Mouse (Mus musculus) forebrain, embryonic 10.5 days (tissue): ENCODE measurements around the gene Doxl2. TPM values are rescaled to one million over a fixed set of nuclear protein-coding genes. Genes with fewer than 3 reads are reported as not detected.
"Not testable (repeated sequence)": the region's sequence is repeated elsewhere in the genome, so short reads cannot be mapped to it uniquely, and the experiment has no call there.

Experiments
- DNase-seq: peaks from one replicate; pipeline ENCODE4 v3.0.0-alpha.2; 2017; ENCODE audit warnings: low spot score; ENCODE audit errors: extremely low spot score
- H3K27ac ChIP-seq: fragments of 300-500 bp; sonication (generic); 2 replicates; pipeline ENCODE4 v1.5.1; 2016; ENCODE audit warnings: mild to moderate bottlenecking
- H3K27me3 ChIP-seq: fragments of 300-500 bp; sonication (generic); 2 replicates; pipeline ENCODE4 v1.6.1; 2016; ENCODE audit warnings: mild to moderate bottlenecking; ENCODE audit not compliant: poor library complexity, severe bottlenecking
- H3K36me3 ChIP-seq: fragments of 300-500 bp; sonication (generic); replicated peaks from 2 replicates; pipeline ENCODE4 v1.6.1; 2016; ENCODE audit warnings: mild to moderate bottlenecking, moderate library complexity
- H3K4me1 ChIP-seq: fragments of 300-500 bp; sonication (generic); 2 replicates; pipeline ENCODE4 v1.6.1; 2016
- H3K4me3 ChIP-seq: fragments of 300-500 bp; sonication (generic); 2 replicates; pipeline ENCODE4 v1.5.1; 2016; ENCODE audit warnings: mild to moderate bottlenecking, moderate library complexity
- H3K9me3 ChIP-seq: fragments of 300-500 bp; sonication (generic); 2 replicates; pipeline ENCODE4 v1.6.1; 2016; ENCODE audit warnings: mild to moderate bottlenecking, moderate library complexity
- WGBS: fragments of 180-500 bp; shearing (Covaris S2); methylation state at CpG from one replicate; pipeline ENCODE4 v1.1.7; 2016; 5-methylcytosine and 5-hydroxymethylcytosine counted together
- polyA plus RNA-seq: library from polyadenylated mRNA; unstranded; fragments of >200 nt; fragmentation: Nextera tagmentation; extraction: Ambion mirVana; gene quantifications from 2 replicates; pipeline ENCODE4 v1.2.1, GENCODE M21; 2016

Doxl2 gene
- polyA plus RNA-seq, result not detected in 2 replicates

DNA sequence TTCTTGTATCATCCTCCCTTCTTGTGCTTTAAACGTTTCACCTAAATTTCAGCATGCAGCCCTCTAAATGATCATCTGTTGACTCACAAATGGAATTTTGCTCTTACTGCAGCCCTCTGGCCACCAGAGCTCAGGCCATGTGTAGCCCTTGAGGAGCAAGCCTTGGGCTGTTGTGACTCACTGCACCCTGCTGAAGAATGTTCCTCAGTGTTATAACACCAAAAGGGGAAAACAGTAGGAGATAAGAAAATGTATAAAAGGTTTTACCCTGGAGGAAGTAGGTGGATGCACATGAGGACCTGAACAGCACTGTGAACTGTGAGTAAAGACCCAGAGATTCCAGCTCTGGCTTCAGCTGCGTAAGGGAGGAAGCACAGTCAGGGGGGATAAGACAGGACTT lies at the start of gene Doxl2:
TSS of gene Doxl2 (plus strand) at position 301 of the 400 bp plus-strand sequence.
- H3K27me3 ChIP-seq, result no peaks in the 10 kb centered on the region
- H3K4me1 ChIP-seq, result no peaks in the 10 kb centered on the region
- 89% methylated on average over 2 of the region's 2 CpGs for WGBS
- DNase-seq, result no peak
- no peak within 1 kb of the TSS for H3K27ac ChIP-seq
- no peaks in the 10 kb centered on the region for H3K9me3 ChIP-seq
- no peaks in the 10 kb centered on the region for H3K36me3 ChIP-seq
- H3K4me3 ChIP-seq, result no peak within 1 kb of the TSS

DNA sequence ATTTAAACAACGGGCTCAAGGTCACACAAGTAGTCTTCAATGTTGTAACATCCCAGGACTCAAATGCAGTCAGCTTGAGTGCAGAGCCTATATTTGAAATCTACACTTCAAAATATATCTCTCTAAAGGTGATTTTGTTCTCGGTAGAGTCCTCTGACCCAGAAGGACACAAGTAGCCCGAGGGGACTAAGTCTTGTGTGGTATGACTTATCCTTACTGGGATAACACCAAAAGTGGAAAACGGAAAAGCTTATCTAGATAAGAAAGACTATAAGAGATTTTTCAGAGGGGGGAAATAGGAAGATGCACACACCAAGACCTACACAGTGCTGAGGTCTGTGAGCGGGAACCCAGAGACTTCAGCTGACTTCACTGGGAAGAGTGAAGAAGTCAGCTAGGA lies 45.2 kb upstream of the Doxl2 start, which contains the start of gene 1600015I10Rik:
TSS of gene 1600015I10Rik (plus strand) at position 301 of the 400 bp plus-strand sequence.
- no peaks in the 10 kb centered on the region for H3K27me3 ChIP-seq
- no peak within 1 kb of the TSS for H3K4me3 ChIP-seq
- no peaks in the 10 kb centered on the region for H3K9me3 ChIP-seq
- 91% methylated on average over 5 of the region's 5 CpGs for WGBS
- H3K27ac ChIP-seq, result no peak within 1 kb of the TSS
- H3K4me1 ChIP-seq, result no peaks in the 10 kb centered on the region
- H3K36me3 ChIP-seq, result no peaks in the 10 kb centered on the region
- DNase-seq, result no peak

DNA sequence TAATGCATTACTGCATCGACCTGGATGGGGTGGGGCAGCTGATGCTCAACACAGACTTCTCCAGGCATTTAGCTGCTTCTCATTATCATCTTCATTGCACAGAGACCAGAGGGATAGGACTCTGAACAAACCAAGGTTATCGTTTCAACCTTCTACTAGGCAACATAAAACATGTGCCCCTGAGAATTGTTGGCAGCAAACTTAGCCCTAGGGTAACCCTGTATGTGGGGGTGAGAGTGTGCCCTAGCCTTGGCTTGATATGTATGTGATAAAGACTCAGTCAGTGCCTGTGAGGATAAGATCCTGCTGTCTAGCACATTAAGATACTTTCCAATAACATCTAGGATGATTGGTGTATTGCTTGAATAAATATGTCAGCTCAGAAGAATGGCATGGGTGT lies 25.2 kb upstream of the Doxl2 start:
- no peak overlapping the region for H3K4me3 ChIP-seq
- DNase-seq, result no peak
- H3K4me1 ChIP-seq, result no peaks in the 10 kb centered on the region
- H3K9me3 ChIP-seq, result peaks cover 5% of the 10 kb centered on the region; the same call in 1 of the 2 replicates
- no peaks in the 10 kb centered on the region for H3K27me3 ChIP-seq
- no peaks in the 10 kb centered on the region for H3K36me3 ChIP-seq
- no peak overlapping the region for H3K27ac ChIP-seq
- 81% methylated on average over 2 of the region's 2 CpGs for WGBS

DNA sequence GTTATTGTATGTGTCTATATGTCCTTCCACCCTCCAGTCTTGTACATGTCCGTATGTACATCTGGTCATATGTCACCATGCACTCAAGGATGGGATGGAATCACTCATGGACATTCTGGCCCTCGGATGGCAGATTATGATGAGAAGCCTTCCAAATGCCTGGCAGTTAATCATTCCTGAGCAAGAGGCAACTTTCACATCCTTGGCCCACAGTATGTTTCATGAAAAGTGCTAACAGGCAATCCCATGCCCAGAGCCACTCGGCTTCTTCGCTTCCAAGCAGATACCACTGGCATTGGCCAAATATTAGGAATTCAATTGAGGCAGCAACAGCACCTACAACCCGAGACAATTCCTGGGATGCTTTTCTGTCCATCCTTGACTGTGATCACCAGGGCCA lies 24.1 kb upstream of the Doxl2 start:
- DNase-seq, result no peak

DNA sequence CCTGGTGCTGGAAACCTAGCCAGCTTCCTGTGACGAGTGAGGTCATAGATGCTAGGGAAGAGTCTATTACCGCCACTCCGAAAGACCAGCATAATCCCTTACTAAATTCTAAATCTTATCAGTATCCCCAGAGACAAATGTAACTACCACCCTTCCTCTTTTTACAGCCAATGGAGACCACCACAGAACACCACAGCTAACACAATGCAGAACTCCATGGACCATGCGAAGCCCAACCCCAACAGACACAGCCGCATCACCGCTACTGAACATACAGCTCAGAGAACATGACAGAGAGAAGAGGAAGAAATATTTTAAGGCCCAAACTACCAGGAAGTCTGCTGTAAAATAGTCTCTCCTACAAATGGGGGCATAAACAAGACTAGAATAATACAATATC lies 23.1 kb upstream of the Doxl2 start:
- H3K4me3 ChIP-seq, result no peak overlapping the region
- H3K27ac ChIP-seq, result no peak overlapping the region
- no peaks in the 10 kb centered on the region for H3K36me3 ChIP-seq
- no peaks in the 10 kb centered on the region for H3K27me3 ChIP-seq
- no peak for DNase-seq
- H3K9me3 ChIP-seq, result no peaks in the 10 kb centered on the region
- 91% methylated on average over 6 of the region's 6 CpGs for WGBS
- H3K4me1 ChIP-seq, result no peaks in the 10 kb centered on the region

More for the DNA sequence above, 24.1 kb upstream of the Doxl2 start:
- no peaks in the 10 kb centered on the region for H3K4me1 ChIP-seq
- H3K9me3 ChIP-seq, result no peaks in the 10 kb centered on the region
- no peaks in the 10 kb centered on the region for H3K27me3 ChIP-seq
- 94% methylated on average over 5 of the region's 5 CpGs for WGBS
- no peaks in the 10 kb centered on the region for H3K36me3 ChIP-seq
- H3K27ac ChIP-seq, result no peak overlapping the region
- H3K4me3 ChIP-seq, result no peak overlapping the region

DNA sequence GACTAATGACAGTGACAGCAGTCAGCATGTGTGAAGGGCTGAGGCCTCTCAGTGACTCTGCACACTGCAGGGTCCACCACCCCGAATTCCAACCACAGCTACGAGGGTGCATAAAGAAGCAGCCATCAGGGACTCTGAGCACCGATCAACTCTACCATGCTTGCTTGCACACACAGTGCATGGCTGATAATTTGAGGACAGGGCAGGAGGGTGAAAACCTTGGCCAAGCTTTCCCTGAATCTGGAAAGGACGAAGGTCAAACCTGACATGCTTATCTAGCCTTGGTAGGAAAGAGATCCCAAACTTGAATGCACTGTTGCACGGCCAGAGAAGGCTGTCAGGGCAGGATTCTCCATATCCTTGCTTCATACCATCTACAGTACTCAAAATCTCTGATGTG lies 21.5 kb upstream of the Doxl2 start:
- WGBS, result 83% methylated on average over 5 of the region's 5 CpGs
- H3K9me3 ChIP-seq, result no peaks in the 10 kb centered on the region
- H3K4me3 ChIP-seq, result no peak overlapping the region
- DNase-seq, result no peak
- H3K36me3 ChIP-seq, result no peaks in the 10 kb centered on the region
- no peak overlapping the region for H3K27ac ChIP-seq
- H3K4me1 ChIP-seq, result no peaks in the 10 kb centered on the region
- H3K27me3 ChIP-seq, result no peaks in the 10 kb centered on the region

DNA sequence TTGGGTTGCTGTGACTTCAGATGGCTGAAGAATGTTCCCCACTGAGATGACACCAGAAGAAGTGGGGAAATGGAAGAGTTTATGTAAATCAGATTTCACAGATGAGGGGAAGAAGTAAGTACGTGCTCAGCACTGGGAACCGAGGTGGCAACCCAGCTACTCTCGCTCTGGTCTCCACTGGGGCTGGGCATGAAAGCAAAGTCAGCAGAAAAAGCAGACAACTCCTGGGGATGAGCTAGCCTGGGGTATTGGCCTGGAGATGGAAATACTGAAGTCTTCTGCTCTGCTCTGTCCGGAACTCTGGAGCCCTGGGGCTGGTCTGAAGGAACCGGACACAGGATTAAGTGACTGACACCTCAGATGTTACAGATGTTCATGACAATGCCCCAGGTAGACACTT lies 20.6 kb upstream of the Doxl2 start:
- Histone ChIP-seq H3K4me1 (no peaks in the 10 kb centered on the region), H3K27me3 (no peaks in the 10 kb centered on the region), H3K9me3 (no peaks in the 10 kb centered on the region), H3K4me3 (no peak overlapping the region), H3K27ac (no peak overlapping the region), H3K36me3 (no peaks in the 10 kb centered on the region)
- 84% methylated on average over 5 of the region's 5 CpGs for WGBS
- DNase-seq, result no peak

DNA sequence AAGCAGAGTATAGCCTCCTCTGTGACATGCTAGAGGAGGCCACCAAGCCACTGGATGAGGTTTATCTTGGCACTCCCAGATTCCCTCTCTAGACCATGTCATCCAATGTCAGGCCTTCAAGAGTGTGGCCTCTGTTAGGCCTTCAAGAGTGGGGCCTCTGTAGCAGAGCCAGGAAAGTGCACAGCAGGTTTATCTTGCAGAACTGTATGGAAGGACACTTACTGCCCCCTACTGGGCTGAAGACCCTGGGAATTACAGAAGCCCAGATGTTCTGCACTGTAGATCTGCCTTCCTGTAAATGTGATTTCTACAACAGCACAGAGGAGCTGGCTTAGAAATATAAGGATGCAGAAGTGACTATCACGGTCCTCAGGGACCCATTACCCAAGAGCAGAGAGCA lies 19.8 kb upstream of the Doxl2 start:
- no peak overlapping the region for H3K27ac ChIP-seq
- no peak for DNase-seq
- no peak overlapping the region for H3K4me3 ChIP-seq
- 35% methylated on average over 1 of the region's 1 CpGs for WGBS
- H3K9me3 ChIP-seq, result no peaks in the 10 kb centered on the region
- H3K27me3 ChIP-seq, result no peaks in the 10 kb centered on the region
- H3K4me1 ChIP-seq, result no peaks in the 10 kb centered on the region
- no peaks in the 10 kb centered on the region for H3K36me3 ChIP-seq

DNA sequence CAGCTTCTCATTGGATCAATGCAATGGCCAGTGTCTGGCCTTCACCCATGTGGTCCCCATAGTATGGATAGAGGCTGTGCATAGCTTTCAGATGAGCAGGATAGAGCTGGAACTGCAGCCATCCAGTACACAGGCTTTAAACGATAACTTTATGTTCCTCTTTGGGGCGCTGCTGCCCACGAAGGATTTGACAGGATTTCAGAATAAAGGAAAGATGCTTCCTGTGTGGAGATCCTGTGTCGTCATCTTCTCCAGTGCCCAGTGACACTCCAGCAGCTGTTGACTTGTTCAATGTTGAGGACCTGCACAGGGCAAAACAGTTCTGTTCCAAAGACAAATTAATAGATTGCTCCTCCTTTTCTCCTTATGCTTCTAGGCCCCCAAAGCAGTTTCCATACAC lies 18.0 kb upstream of the Doxl2 start:
- H3K36me3 ChIP-seq, result no peaks in the 10 kb centered on the region
- H3K27ac ChIP-seq, result no peak overlapping the region
- no peaks in the 10 kb centered on the region for H3K9me3 ChIP-seq
- H3K27me3 ChIP-seq, result no peaks in the 10 kb centered on the region
- no peaks in the 10 kb centered on the region for H3K4me1 ChIP-seq
- 86% methylated on average over 4 of the region's 4 CpGs for WGBS
- no peak for DNase-seq
- H3K4me3 ChIP-seq, result no peak overlapping the region

DNA sequence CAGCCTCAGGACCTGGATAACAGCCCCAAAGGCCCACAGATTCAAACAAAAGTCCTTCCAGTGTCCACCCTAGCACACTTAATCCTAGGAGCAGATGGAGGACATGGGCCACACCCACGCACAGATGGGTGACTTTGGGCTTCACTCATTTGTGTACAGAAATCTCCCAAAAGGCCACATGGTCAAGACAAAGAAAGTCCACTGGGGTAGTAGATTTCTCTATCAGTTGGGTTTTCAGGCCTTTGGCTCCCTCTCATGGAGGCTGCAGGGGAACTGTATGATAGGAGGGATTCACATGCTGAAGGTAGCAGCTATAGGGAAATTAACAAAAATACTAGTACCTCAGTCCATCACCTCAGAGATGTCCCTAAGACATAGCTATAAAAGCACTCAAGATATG lies 16.7 kb upstream of the Doxl2 start:
- no peaks in the 10 kb centered on the region for H3K9me3 ChIP-seq
- no peaks in the 10 kb centered on the region for H3K27me3 ChIP-seq
- no peak overlapping the region for H3K4me3 ChIP-seq
- peak; percentile 13 for DNase-seq
- WGBS, result 75% methylated on average over 1 of the region's 1 CpGs
- H3K36me3 ChIP-seq, result no peaks in the 10 kb centered on the region
- no peak overlapping the region for H3K27ac ChIP-seq
- H3K4me1 ChIP-seq, result no peaks in the 10 kb centered on the region

DNA sequence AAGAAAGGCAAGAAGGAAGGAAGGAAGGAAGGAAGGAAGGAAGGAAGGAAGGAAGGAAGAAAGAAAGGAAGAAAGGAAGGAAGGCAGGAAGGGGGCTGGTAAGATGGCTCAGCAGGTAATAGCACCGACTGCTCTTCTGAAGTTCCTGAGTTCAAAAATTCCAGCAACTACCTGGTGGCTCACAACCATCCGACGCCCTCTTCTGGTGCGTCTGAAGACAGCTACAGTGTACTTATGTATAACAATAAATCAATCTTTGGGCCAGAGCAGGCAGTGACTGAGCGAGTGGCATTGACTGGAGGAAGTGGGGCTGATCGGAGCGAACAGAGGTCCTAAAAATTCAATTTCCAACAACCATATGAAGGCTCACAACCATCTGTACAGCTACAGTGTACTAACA lies 15.6 kb upstream of the Doxl2 start:
- not testable (repeated sequence) for H3K36me3 ChIP-seq, H3K4me1 ChIP-seq, H3K9me3 ChIP-seq, H3K4me3 ChIP-seq, DNase-seq, H3K27me3 ChIP-seq, H3K27ac ChIP-seq
- WGBS, result 37% methylated on average over 7 of the region's 7 CpGs

DNA sequence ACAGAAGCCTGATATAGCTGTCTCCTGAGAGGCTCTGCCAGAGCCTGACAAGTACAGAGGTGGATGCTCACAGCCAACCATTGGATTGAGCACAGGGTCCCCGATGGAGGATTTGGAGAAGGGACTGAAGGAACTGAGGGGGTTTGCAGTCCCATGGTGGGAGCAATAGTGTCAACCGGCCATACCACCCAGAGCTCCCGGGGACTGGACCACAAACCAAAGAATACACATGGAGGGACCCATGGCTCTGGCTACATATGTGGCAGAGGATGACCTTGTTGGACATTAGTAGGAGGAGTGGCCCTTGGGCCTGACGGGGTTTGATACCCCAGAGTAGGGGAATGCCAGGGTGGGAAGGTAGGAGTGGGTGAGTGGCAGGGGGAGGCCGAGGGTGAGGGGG lies 8.1 kb upstream of the Doxl2 start:
- H3K4me1 ChIP-seq, H3K9me3 ChIP-seq, H3K36me3 ChIP-seq, H3K27me3 ChIP-seq, DNase-seq, H3K27ac ChIP-seq, H3K4me3 ChIP-seq: not testable (repeated sequence)
- 89% methylated on average over 5 of the region's 5 CpGs for WGBS

DNA sequence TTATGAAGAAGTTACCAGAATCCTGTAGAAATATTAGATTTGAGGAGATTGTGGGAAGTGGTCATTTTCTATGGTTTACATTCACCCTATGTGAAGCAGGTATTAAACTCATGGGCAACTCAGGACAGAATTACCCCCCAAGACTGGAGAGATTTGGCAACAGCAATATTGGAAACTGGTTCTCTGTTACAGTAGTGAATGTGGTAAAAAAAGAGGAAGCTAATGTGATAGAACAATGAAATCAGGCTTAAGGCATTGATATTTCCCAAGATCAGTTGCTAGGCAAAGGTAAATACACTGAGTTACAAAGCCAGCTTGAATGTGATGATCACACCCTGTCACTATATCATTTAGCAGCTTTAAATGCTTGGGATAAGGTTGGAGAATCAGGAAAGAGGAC lies 6.9 kb upstream of the Doxl2 start:
- H3K4me3 ChIP-seq, result no peak overlapping the region
- DNase-seq, result no peak
- H3K9me3 ChIP-seq, result no peaks in the 10 kb centered on the region
- no peaks in the 10 kb centered on the region for H3K4me1 ChIP-seq
- no peaks in the 10 kb centered on the region for H3K36me3 ChIP-seq
- no peaks in the 10 kb centered on the region for H3K27me3 ChIP-seq
- H3K27ac ChIP-seq, result no peak overlapping the region

DNA sequence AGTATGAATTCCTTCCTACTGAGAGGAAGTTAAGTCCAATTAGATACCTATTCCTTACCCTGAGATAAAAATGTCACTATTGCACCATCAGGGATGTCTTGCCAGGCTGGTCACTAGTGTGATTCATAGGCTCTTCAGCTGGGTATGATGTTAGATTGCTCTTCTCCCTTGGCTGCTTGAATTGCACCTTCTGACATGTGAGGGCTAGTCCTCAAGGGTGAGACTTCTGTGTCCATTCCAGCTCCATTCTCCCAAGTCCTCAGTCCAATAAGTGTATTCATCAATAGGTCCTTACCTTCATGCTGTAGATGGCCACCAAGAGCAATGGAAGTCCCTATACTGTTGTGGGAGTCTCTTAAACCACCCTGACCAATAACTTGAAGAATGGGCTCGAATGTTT lies 4.9 kb downstream of the Doxl2 start:
- H3K9me3 ChIP-seq, result no peaks in the 10 kb centered on the region
- H3K4me3 ChIP-seq, result no peak overlapping the region
- 61% methylated on average over 1 of the region's 1 CpGs for WGBS
- no peaks in the 10 kb centered on the region for H3K27me3 ChIP-seq
- no peaks in the 10 kb centered on the region for H3K4me1 ChIP-seq
- no peak overlapping the region for H3K27ac ChIP-seq
- H3K36me3 ChIP-seq, result no peaks in the 10 kb centered on the region
- DNase-seq, result no peak
